Mouse (Mus musculus) gastrocnemius, postnatal 4 days (tissue): ENCODE measurements at regions not wholly inside any gene's neighbourhood (a gene's known extent, or its start where the extent isn't known, plus 50 kb on each side); places are given as distances from the start of the nearest gene placed in this dataset.
"Not testable (repeated sequence)": the region's sequence is repeated elsewhere in the genome, so short reads cannot be mapped to it uniquely, and the experiment has no call there.

Experiments used
- DNase-seq, 2 experiments: peaks; one replicate each; pipeline ENCODE4 v3.0.0; 2021 to 2022; ENCODE audit warnings: low spot score in 2 of 2, mixed read lengths in 2 of 2

DNA sequence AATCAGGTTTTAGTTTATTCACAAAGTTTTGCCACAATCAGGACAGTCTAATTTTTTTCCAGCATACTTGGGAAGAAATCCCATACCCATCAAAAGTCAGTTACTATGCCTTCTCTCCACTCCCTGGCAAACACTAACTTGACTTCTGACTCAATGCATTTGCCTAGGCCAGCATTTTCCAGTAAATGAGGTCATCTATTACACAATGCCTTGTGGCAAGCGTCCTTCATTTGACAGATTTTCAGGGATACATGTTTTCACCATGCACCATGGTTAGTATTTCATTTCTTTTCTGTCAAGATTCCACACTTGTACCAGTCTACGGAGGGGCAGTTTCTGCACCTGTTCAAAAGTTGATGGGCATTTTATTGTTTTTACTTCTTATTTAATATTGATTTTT lies 88.4 kb upstream of the Slc2a12 start:
- not testable (repeated sequence) for DNase-seq

DNA sequence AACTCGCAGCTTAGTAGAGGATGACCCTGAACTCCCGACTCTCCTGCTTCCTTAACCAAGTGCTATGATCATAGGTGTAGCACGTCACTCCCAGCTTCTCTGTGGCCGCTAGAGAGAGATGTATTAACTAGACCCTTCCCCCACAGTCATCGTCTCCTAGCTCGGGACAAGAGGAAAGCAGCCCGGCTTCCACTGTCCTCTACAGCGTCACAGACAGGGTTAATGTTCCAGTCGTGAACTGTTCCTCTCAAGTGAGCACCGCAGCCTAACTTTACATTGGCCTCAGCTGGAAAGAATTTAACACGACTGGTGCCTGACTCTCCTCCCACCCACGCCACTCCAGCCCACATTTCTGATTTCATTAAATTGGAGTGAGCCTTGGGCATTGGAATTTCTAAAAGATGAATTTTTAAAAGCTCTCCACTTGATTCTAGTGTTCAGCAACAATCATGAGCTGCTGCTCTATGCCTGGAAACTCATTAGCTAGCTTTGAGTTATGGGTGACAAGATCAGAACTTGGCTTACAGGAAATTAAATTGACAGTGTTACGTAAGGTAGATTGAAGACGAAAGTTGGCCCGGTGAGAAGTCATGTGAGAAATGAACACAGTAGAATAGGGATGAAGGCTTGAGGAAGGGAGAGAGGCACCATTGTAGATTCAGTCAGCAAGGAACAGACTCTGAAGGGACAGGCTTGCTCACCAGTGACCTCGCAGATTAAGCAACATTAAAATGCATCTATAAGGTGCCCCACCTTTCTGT lies 75.4 kb upstream of the Slc2a12 start:
- not testable (repeated sequence) for DNase-seq

GRCm38 (mm10) chr10:22574048-22574447 lies 70.8 kb upstream of the Slc2a12 start:
- not testable (repeated sequence) for DNase-seq

GRCm38 (mm10) chr10:22579426-22579825 lies 65.4 kb upstream of the Slc2a12 start:
- peak in 1 of 2 experiments; percentile 31 for DNase-seq

GRCm38 (mm10) chr10:22581300-22581699 lies 63.5 kb upstream of the Slc2a12 start:
- DNase-seq = not testable (repeated sequence)

- DNase-seq = not testable (repeated sequence)
Measured at GRCm38 (mm10) chr10:22583306-22583705, 61.5 kb upstream of the Slc2a12 start.

DNA sequence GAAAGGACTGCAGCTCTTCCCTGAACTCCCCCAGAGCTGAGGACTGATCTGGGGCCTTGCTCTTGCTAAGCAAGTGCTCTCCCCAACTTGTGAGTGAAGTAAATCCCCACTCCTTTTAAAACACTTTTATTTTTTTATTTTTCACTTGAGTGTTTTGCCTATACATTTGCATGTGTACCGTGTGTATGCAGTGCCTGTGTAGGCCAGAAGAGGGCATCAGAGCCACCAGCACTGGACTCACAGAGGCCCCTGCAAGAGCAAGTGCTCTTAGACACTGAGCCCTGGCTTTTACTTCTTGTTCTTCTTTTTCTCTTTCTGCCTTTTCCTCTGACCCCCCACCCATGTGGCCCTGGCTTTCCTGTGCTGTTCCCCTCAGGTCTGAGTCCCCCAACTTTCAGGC lies 56.2 kb upstream of the Slc2a12 start:
- not testable (repeated sequence) for DNase-seq

GRCm38 (mm10) chr10:22591664-22592063 lies 53.1 kb upstream of the Slc2a12 start:
- not testable (repeated sequence) for DNase-seq

DNA sequence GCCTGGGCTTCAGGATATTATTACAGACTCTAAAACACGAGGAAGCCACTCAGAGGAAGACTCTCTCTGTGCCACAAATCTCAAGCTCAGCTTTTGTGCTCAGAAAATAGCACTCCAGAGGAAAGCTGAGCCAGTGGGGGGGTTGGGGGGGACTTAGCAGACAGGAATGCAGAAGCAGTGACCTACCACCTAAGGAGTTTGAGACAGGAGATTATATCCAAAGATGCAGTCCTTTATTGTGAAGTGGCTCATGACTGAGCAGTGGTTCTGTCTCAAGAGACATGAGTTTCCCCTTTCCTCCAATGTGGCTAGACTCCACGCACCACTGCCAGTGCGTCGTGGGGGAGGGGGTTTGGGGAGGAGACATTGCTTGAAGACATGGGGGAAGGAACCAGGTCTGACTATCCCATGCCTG lies 52.6 kb upstream of the Slc2a12 start:
- DNase-seq = not testable (repeated sequence)

GRCm38 (mm10) chr10:22592752-22593151 lies 52.1 kb upstream of the Slc2a12 start:
- DNase-seq = not testable (repeated sequence)
